Mouse (Mus musculus): ENCODE data around the gene Kalrn. TPM values are rescaled to one million over a fixed set of nuclear protein-coding genes. Genes with fewer than 3 reads are reported as not detected.
A peak's percentile ranks its signal among the peaks of the same experiment; 100 is the strongest.

The Kalrn gene
- polyA plus RNA-seq, 1 experiment from 2014 or later, result 11.0 TPM

DNA sequence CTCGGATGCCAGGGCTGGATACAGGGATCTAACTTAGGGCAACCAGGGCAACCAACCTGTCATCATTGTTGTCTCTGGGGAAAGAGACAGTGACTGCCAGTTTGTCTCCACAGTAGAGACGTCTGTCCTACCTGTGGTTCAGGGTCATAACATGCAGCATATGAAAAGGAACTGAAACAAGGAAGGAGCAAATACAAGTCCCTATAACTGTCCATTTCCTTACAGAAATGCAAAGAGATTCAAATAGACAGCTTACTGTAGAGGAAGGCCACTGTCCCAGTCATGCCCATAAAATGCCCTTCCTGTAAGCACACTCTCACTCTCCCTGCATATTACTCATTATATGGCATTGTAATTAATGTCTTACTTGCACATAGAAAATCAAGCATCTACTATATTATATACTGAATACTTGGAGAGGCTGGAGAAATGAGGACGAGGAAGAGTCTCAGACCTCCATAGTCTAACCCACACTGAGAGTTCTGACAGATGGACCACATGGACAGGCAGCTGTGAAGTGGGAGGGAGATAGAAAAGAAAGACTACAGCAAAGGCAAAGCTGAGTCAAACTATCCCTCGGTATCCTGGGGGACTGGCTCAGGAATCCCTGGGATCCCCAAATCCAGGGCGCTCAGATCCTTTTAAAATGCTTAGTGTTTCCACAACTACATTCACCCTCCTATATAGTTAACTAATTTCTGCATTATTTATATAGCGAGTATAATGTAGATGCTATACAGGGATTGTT, 530.1 kb downstream of the Kalrn start:
- H3K27me3 ChIP-seq (ENCODE audit: poor library complexity, severe bottlenecking), result no peaks in the 10 kb centered on the region
- WGBS, result 87% methylated on average over 6 of the region's 6 CpGs
- peaks cover 9% of the 10 kb centered on the region for H3K36me3 ChIP-seq (replicated peaks)
- no peak overlapping the region for H3K27ac ChIP-seq
- DNase-seq (ENCODE audit: extremely low spot score, low spot score), result no peak
- H3K4me3 ChIP-seq, result no peak overlapping the region
- no peaks in the 10 kb centered on the region for H3K4me1 ChIP-seq
- no peaks in the 10 kb centered on the region for H3K9me3 ChIP-seq

DNA sequence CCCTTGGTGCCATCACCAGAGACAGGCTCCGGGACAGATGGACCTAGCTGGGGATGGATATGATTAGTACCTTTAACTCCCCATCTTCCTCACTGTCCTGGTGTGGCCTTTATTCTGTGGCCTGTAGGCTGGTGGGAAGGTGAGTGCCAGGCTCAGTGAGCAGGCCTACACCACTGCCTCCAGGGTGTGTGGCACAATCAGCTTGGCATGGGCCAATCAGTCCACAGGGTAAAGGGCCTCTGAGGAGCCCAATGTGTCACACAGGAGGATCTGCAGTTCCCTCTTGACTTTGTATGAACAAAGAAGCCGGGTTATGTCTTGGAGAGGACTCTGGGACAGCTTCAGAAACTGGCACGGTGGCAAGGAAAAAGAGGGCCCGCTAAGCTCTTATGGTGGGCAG, 530.7 kb downstream of the Kalrn start:
- Histone ChIP-seq H3K4me3 (no peak overlapping the region), H3K27me3 (ENCODE audit: poor library complexity, severe bottlenecking) (no peaks in the 10 kb centered on the region), H3K27ac (no peak overlapping the region), H3K9me3 (no peaks in the 10 kb centered on the region), H3K36me3 (replicated peaks) (peaks cover 14% of the 10 kb centered on the region), H3K4me1 (no peaks in the 10 kb centered on the region)
- 93% methylated on average over 4 of the region's 4 CpGs for WGBS
- DNase-seq (ENCODE audit: extremely low spot score, low spot score), result no peak

DNA sequence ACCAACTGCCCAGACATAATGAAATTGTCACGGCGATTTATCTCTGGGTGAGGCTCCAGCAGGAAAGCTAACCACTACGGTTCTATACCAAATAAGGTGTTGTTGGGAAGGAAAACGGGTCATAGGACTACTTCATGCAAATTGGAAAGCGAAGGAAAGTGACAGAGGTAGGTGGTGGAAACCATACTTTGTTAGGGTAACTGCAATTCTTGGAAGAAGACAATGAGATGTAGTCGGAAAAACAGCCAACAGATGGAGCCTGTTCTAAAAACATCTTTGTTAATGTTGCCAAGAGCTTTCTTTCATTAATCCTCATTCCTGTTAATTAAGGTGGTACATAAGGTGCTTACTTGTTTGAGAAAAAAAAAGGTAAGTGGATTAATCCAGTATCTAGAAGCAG, 533.1 kb downstream of the Kalrn start:
- 89% methylated on average over 6 of the region's 6 CpGs for WGBS
- peaks cover 17% of the 10 kb centered on the region for H3K36me3 ChIP-seq (replicated peaks)
- no peaks in the 10 kb centered on the region for H3K9me3 ChIP-seq

DNA sequence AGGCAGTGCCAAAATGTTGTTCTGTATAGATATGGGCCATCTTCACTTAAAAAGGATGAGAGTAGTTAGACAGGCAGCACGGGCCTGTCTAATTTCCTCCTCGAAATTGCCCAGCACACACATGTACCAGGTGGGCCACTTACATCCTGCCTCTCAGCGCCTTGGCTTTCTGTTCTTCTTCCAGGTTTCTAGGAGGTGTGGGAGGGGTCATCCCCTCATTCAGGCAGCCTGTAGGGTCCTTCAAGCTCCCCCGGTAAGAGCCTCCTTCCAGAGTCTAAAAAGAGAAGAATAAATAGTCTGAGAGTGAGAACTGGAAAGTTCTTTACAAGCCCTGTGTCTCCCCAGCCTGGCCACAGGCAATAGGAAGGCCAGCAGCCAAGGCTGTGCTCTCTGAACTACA, 533.6 kb downstream of the Kalrn start:
- no peaks in the 10 kb centered on the region for H3K9me3 ChIP-seq
- DNase-seq (ENCODE audit: extremely low spot score, low spot score), result no peak
- H3K36me3 ChIP-seq (replicated peaks), result peaks cover 20% of the 10 kb centered on the region

More for the DNA sequence above, 533.1 kb downstream of the Kalrn start:
- no peak overlapping the region for H3K4me3 ChIP-seq
- H3K4me1 ChIP-seq, result no peaks in the 10 kb centered on the region
- H3K27me3 ChIP-seq (ENCODE audit: poor library complexity, severe bottlenecking), result no peaks in the 10 kb centered on the region
- H3K27ac ChIP-seq, result no peak overlapping the region
- no peak for DNase-seq (ENCODE audit: extremely low spot score, low spot score)

DNA sequence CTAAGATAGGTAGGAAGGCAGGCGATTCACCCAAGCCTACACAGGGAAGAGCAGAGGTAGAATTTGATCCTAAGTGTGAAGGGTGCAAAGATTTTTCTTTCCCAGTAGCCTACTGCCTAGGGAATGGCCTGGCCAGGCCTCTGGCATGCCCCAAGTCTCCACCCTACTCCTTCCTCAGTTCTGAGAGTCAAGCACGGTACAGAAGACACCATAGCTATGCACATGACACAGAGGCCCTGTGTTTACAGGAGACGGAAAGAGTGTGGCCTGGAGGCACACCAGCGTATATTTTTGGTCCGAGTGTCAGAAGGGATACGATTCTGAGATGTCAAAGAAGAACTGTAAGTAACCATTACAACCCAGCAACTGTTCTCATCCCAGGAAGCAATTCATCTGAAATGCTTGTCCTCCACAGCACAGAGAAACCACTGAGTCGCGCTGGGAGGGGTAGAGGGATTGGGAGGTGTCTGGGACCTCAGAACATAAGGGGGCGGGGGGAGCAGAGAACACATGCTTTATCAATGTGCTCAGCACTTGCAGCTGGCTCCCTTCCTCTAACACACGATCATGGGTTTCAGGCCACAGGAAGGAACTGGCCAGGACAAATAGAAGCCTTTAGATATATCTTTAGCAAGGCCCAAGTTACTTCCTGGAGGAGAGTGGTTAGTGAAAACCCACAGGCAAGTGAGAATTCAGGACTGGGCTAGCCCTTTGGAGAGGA, 536.8 kb downstream of the Kalrn start:
- Histone ChIP-seq H3K36me3 (replicated peaks) (peaks cover 51% of the 10 kb centered on the region), H3K9me3 (no peaks in the 10 kb centered on the region), H3K27ac (no peak overlapping the region), H3K27me3 (ENCODE audit: poor library complexity, severe bottlenecking) (no peaks in the 10 kb centered on the region), H3K4me1 (peaks cover 4% of the 10 kb centered on the region), H3K4me3 (no peak overlapping the region)
- no peak for DNase-seq (ENCODE audit: extremely low spot score, low spot score)
- 85% methylated on average over 10 of the region's 10 CpGs for WGBS

More for the DNA sequence above, 533.6 kb downstream of the Kalrn start:
- Histone ChIP-seq H3K27ac (no peak overlapping the region), H3K27me3 (ENCODE audit: poor library complexity, severe bottlenecking) (no peaks in the 10 kb centered on the region), H3K4me3 (no peak overlapping the region), H3K4me1 (no peaks in the 10 kb centered on the region)
- WGBS, result 83% methylated on average over 4 of the region's 4 CpGs

DNA sequence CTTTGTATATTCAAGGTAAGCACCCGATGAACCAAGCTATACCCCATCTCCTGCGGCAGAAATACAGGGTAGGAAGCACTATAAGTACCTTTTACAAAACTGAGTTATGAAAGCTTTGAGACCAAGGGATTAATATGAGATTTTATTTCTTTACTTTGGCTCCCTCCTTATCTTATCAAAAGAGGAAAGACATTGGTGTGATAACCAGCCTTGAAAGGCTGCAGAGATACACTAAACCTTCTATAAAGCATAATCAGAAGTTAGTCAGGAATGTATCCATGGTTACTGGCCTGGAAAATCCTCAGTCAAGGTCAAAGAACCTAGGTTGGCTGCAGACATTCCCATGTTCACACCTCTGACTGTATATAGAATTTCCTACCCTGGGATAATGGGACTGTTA, 537.6 kb downstream of the Kalrn start:
- no peak overlapping the region for H3K27ac ChIP-seq
- peaks cover 57% of the 10 kb centered on the region for H3K36me3 ChIP-seq (replicated peaks)
- H3K27me3 ChIP-seq (ENCODE audit: poor library complexity, severe bottlenecking), result no peaks in the 10 kb centered on the region
- H3K4me1 ChIP-seq, result peaks cover 4% of the 10 kb centered on the region
- DNase-seq (ENCODE audit: extremely low spot score, low spot score), result no peak
- no peak overlapping the region for H3K4me3 ChIP-seq
- whole genome bisulfite sequencing, result 95% methylated on average over 2 of the region's 2 CpGs
- no peaks in the 10 kb centered on the region for H3K9me3 ChIP-seq

DNA sequence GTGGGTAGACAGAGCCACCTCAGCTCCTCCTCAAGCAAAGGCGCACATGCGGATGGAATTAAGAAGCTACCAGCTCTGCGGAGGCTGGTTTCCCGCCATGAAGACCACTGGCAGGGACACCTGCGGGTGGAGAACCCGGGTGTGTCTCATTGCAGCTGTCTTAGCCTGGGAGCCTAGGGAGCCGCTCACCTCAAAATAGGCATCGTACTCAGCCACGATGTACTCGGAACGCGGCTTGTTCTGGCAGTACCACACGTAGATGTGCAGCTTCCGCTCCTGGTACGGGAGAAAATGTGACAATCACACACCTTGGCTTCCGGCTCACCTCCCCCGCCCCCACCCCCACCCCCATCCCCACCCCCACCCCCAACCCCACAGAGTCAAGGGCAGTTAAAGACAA, 539.1 kb downstream of the Kalrn start:
- WGBS, result 96% methylated on average over 17 of the region's 17 CpGs
- Histone ChIP-seq H3K36me3 (replicated peaks) (peaks cover 56% of the 10 kb centered on the region), H3K27me3 (ENCODE audit: poor library complexity, severe bottlenecking) (no peaks in the 10 kb centered on the region), H3K4me1 (peaks cover 9% of the 10 kb centered on the region), H3K4me3 (no peak overlapping the region), H3K9me3 (no peaks in the 10 kb centered on the region), H3K27ac (no peak overlapping the region)
- no peak for DNase-seq (ENCODE audit: extremely low spot score, low spot score)

DNA sequence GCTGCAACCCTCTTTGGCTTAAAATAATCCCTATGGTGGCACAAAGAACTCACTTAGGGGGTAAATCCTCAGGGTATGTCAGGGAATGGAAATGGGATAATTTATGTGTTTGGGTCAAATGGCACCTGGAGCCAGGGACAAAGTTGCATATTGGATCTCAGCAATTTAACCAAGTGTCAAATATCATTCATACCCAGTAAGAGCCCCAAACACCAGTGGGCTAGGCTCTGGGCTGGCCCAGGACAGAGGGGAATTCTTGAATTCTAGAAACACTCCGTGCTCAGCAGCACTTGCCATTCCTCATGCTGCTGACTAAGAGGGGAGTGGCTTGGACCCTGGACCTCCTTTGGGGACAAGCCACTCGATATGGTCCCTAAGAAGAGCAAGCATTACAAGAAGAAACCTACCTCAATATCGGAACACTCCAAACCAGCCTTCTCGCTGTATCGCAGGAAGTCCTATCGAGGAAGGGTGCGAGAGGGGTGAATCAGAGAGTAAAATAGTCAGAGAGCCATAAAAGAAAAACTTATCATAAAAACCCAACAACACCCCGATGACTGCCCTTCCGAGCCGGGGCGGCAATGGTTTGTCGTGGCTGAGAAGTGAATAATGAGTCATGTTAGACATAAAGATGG, 541.2 kb downstream of the Kalrn start:
- no peaks in the 10 kb centered on the region for H3K27me3 ChIP-seq (ENCODE audit: poor library complexity, severe bottlenecking)
- DNase-seq (ENCODE audit: extremely low spot score, low spot score), result no peak
- WGBS, result 93% methylated on average over 12 of the region's 12 CpGs
- H3K4me3 ChIP-seq, result no peak overlapping the region
- peaks cover 9% of the 10 kb centered on the region for H3K4me1 ChIP-seq
- 0 out of 2 replicates have a peak overlapping the region, but pooled peaks have one; percentile 58 for H3K27ac ChIP-seq
- H3K36me3 ChIP-seq (replicated peaks), result peaks cover 56% of the 10 kb centered on the region
- H3K9me3 ChIP-seq, result no peaks in the 10 kb centered on the region

DNA sequence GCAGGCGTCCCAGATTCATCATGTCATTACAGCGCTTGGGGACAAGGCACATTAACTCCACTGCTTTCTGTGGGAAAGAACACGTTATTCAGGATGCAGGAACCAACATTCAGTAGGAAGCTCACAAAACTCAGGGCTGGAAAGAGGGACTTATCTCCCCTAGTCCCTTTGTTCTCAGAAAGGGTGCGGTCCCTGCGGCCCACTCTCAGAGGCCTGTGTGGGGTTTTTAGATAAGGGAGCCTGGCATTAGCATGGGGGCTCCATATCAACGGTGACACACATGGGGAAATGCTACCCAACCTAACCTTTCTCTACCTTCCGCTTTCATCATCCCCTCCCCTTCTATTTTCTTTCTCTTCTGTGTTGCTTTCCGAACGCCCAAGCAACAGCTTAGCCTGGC, 541.8 kb downstream of the Kalrn start:
- no peak for DNase-seq (ENCODE audit: extremely low spot score, low spot score)
- H3K27ac ChIP-seq, result peak overlapping the region; percentile 58
- peaks cover 9% of the 10 kb centered on the region for H3K4me1 ChIP-seq
- no peak overlapping the region for H3K4me3 ChIP-seq
- WGBS, result 88% methylated on average over 9 of the region's 9 CpGs
- no peaks in the 10 kb centered on the region for H3K27me3 ChIP-seq (ENCODE audit: poor library complexity, severe bottlenecking)
- no peaks in the 10 kb centered on the region for H3K9me3 ChIP-seq
- peaks cover 61% of the 10 kb centered on the region for H3K36me3 ChIP-seq (replicated peaks)

DNA sequence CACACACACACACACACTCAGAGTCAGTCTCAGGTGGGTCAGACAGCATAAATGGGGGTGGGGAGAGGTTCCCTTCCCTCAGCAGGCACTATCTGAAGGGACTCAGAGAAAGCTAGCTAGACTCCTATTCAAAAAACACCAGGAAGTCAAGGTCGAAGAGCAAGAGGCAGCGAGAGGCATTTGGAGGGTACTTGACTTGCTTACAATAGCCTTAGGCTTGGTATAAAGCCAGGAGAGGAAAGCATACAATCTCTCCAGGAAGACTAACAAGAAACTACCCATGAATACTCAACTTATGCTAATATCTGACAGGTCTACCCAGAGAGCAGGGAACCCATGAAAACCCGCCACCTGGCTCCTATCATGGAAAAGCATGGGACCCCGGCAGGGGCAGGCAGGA, 543.0 kb downstream of the Kalrn start:
- Histone ChIP-seq H3K27ac (0 out of 2 replicates have a peak overlapping the region, but pooled peaks have one; percentile 15), H3K27me3 (ENCODE audit: poor library complexity, severe bottlenecking) (no peaks in the 10 kb centered on the region), H3K4me3 (no peak overlapping the region), H3K4me1 (peaks cover 9% of the 10 kb centered on the region), H3K36me3 (replicated peaks) (peaks cover 65% of the 10 kb centered on the region), H3K9me3 (no peaks in the 10 kb centered on the region)
- DNase-seq (ENCODE audit: extremely low spot score, low spot score), result no peak
- WGBS, result 87% methylated on average over 4 of the region's 4 CpGs

DNA sequence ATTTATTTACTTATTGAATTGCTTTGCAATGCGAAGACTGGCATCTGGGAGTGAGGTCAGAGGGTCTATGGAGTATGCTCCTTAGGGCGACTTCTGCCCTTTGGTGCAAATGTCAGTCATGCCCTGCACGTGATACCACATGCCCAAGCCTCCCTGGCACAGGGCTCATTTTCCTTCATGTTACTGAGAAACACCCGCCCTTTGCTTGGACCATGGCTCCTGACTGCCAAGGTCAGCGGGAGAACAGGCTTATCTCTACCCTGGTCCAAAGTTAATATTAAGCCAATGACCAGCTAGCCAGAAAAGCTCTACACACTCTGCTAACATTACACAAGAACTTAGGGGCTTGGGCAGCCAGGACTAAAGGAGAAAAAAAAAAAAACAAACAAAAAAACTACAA, 543.5 kb downstream of the Kalrn start:
- H3K4me3 ChIP-seq, result no peak overlapping the region
- peaks cover 62% of the 10 kb centered on the region for H3K36me3 ChIP-seq (replicated peaks)
- H3K9me3 ChIP-seq, result no peaks in the 10 kb centered on the region
- WGBS, result 89% methylated on average over 5 of the region's 5 CpGs
- H3K4me1 ChIP-seq, result peaks cover 9% of the 10 kb centered on the region
- H3K27ac ChIP-seq, result no peak overlapping the region
- no peaks in the 10 kb centered on the region for H3K27me3 ChIP-seq (ENCODE audit: poor library complexity, severe bottlenecking)
- no peak for DNase-seq (ENCODE audit: extremely low spot score, low spot score)

DNA sequence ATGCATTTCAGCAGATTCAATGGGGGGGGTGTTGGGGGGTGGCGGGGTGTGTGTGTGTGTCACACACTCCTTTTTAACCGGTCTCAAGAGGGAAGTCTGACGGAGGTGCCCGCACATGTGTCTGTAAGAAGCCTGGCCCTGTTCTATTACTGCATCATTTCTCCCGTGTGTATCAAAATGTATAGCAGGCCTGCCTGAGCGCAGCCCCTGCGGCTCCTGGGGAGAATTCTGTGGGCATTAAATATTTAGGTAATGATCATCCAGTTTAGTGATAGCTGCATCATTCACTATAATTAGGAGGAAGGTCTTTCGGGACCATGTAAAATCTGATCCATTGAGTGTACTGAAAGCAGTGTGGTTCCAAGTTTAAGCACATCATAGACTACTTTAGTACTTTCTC, 556.1 kb downstream of the Kalrn start:
- DNase-seq (ENCODE audit: extremely low spot score, low spot score), result no peak
- peaks cover 6% of the 10 kb centered on the region; the same call in 1 of the 2 replicates for H3K9me3 ChIP-seq
- 0 out of 2 replicates have a peak, but pooled peaks cover 2% of the 10 kb centered on the region for H3K4me1 ChIP-seq
- H3K4me3 ChIP-seq, result no peak overlapping the region
- WGBS, result 95% methylated on average over 8 of the region's 8 CpGs
- H3K27me3 ChIP-seq (ENCODE audit: poor library complexity, severe bottlenecking), result no peaks in the 10 kb centered on the region
- no peak overlapping the region for H3K27ac ChIP-seq
- peaks cover 32% of the 10 kb centered on the region for H3K36me3 ChIP-seq (replicated peaks)
